Mouse (Mus musculus) lung, adult 2 months (tissue): Measurements from ENCODE around the gene Rpap1.

Experiments used
- CTCF ChIP-seq: fragments of 200-500 bp; IDR thresholded peaks from 2 replicates; pipeline ENCODE4 v1.5.1; 2011; ENCODE audit warnings: mild to moderate bottlenecking, low read length, control low read depth; ENCODE audit not compliant: insufficient read depth
- POLR2A ChIP-seq: fragments of 200-500 bp; IDR thresholded peaks from 2 replicates; pipeline ENCODE4 v1.6.1; 2011; ENCODE audit warnings: low read depth, mild to moderate bottlenecking, control low read depth, low read length, borderline replicate concordance; ENCODE audit errors: extremely low read depth

DNA sequence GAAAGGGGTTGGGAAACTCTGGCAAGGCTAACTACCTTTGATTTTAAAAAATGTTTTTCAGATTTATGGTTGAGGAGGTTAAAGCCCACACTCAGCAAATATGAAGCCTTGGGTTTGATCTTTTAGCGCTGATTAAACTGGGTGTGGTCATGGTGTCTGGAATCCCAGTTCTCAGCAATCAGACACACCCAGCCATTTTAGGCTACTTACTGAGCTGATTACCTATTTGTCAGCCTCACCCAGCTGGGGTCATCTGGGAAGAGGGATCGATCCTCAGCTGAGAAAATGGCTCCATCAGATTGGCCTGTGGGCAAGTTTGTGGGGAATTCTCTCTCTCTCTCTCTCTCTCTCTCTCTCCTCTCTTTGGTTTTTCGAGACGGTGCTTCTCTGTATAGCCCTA, 46.9 kb upstream of the Rpap1 start:
- no peak for TF ChIP-seq CTCF
- TF ChIP-seq POLR2A, result no peak
